Mouse (Mus musculus) c-Kit-negative CD71-positive TER-119-positive erythroid progenitor cells, embryonic 14.5 days (primary cell): Measurements from ENCODE around the gene Eri3.
A peak's percentile ranks its signal among the peaks of the same experiment; 100 is the strongest.

ENCODE experiments used
- DNase-seq: peaks from one replicate; pipeline ENCODE4 v3.0.0-alpha.2; 2013; ENCODE audit warnings: low read depth, low spot score

Eri3 gene

DNA sequence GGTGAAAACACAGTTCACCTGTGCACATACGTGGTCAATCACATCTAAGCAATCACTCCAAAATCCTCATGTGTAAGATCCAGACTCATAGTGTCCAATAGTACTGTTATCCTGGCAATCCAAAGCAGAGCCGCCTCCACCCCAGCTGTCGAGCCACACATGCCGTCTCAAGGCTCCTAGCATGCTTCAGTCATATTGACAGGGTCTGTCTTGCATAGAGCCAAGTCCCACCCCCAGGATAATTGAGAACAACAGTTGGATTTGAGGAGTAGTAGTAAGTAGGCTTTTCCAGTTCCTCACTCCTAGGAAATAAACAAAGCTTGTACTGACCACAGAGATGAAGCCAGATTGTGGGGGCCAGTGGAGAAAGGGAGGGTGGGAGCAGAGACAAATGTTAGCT is 107.5 kb downstream of the Eri3 start:
- DNase-seq: no peak

DNA sequence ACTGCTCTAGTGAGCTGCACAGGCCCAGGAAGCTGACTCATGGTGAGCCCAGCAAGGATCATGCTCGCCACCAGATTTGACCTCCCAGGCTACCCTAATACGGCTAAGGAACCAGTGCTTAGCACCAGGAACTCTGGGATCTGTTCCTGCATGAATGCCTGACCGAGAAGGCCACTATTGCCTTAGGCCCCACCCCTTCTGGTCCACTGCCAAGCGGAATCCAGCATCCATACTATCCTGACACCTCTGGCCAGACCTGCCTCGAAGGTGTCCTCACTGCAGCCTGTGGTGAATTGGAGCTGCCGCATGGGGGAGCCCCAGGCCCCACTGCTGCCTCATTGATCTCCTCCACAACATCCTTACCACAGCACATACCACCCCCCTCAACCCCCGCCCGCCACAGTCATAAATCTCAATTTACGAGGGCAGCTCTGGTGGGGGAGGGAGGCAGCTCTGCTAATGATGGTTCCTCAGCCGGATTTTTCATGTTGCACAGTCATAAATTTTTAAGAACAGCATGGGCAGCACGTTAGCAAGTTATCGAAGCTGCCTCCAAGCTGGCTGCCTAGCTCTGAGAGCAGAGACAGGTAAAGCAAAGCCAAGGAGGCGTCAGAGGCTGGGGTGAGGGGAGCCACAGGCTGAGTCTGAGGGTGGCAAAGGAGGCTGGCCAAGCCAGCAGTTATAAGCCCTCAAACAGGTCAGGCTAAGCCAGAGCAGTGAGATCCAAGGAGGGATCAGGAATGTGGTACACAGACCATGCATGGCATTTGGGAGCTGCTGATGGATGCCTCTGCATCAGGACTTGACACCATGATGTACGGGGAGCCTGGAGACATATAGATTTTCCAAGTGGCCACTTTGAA is 108.6 kb downstream of the Eri3 start:
- no peak for DNase-seq

GRCm38 (mm10) chr4:117660001-117660400 is 109.8 kb downstream of the Eri3 start:
- DNase-seq: no peak

GRCm38 (mm10) chr4:117664411-117665137 is 114.4 kb downstream of the Eri3 start:
- DNase-seq: no peak

GRCm38 (mm10) chr4:117665531-117665930 is 115.4 kb downstream of the Eri3 start:
- no peak for DNase-seq

- DNase-seq: no peak
Observed at GRCm38 (mm10) chr4:117666054-117666453, 115.9 kb downstream of the Eri3 start.

- DNase-seq: no peak
Observed at GRCm38 (mm10) chr4:117669874-117670273, 119.7 kb downstream of the Eri3 start.

- DNase-seq: no peak
Observed at GRCm38 (mm10) chr4:117672042-117672441, 121.9 kb downstream of the Eri3 start.

GRCm38 (mm10) chr4:117673901-117674300 is 123.7 kb downstream of the Eri3 start:
- no peak for DNase-seq

GRCm38 (mm10) chr4:117676903-117677302 is 126.7 kb downstream of the Eri3 start:
- DNase-seq: peak; percentile 58

DNA sequence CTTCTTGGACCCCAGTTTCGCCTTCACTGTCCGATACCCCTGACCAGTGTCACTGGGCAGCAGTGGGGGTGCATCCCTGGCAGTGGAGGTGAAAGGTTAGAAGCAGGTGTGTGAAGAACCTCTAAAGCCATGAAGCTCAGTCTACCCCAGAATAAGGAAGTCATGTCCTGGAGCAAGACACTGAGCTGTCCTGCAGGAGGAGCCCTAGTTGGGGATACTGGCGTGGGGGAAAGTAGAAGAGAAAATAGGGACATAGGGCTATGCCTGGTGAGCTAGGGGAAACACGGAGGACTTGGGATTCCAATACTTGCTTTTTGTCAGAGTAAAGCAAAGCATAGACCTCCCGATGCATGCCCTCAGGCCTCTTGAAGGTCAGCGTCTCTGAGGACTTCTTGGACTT is 130.8 kb downstream of the Eri3 start:
- DNase-seq: no peak

DNA sequence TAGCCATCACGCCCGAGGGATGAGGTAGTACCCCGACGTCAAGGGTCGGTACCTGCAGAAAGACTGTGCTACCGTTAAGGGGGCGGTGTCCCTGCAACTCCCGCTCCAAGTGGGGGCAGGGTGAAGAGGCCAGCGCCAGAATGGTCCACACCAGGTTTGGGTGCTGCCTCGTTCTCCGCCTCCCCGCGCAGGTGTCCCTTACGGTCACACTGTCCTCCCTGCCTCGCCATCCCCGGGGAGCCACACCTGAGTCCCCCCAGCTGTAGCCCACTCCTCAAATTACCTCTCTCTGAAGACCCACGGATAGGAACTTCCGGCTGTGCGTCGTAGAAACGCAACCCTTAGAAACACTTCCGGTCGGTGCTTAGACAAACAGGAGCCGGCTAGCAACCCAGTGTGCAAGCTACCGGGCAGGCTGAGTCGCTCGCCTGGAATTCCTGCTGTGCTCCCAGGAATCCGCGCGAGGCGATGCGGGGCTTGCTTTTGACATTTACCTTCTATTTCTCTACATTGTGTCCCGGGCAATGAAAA is 131.8 kb downstream of the Eri3 start, which contains the start of gene Dmap1:
TSS of gene Dmap1 (minus strand) at position 343 of the 531 bp plus-strand sequence.
- peak; percentile 75 for DNase-seq

DNA sequence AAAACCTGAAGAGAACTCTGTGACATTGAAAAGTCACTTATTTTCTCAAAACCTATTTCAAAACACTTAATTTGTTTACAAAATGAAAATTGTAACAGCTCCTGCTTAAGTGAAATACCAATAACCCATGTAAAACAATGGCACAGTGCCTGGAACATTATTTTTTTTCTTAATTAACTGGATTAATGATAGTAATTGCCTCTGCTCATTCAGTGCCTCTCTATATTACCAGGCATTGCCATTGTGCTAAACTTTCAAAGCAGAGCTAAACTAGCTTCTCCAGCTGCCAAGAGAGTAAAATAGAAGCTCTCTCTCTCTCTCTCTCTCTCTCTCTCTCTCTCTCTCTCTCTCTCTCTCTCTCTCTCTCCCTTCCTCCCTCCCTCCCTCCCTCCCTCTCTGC is 132.3 kb downstream of the Eri3 start:
- DNase-seq: no peak

- no peak for DNase-seq
Observed at GRCm38 (mm10) chr4:117683048-117683768, 133.0 kb downstream of the Eri3 start.

GRCm38 (mm10) chr4:117686354-117686753 is 136.2 kb downstream of the Eri3 start:
- no peak for DNase-seq

GRCm38 (mm10) chr4:117705361-117705760 is 155.2 kb downstream of the Eri3 start:
- no peak for DNase-seq

GRCm38 (mm10) chr4:117708780-117709550 is 158.8 kb downstream of the Eri3 start:
- DNase-seq: no peak

DNA sequence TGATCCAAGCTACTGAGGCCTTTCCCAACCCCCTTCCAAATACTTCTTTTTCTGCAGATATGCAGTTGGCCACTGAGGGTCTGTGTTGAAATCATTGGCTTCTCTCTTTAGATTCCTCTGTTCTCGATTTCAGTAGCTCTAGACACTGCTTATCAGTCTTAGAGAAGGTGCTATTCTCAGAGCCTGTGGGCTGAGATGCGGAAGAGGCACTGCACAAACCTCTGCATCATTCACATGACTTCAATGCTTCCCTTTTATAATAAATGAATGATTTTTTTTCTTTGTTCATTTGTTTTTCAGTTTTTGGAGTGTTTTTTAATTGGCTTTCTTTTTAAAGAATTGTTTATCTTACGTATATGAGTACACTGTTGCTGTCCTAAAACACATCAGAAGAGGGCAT is 162.1 kb downstream of the Eri3 start:
- no peak for DNase-seq

DNA sequence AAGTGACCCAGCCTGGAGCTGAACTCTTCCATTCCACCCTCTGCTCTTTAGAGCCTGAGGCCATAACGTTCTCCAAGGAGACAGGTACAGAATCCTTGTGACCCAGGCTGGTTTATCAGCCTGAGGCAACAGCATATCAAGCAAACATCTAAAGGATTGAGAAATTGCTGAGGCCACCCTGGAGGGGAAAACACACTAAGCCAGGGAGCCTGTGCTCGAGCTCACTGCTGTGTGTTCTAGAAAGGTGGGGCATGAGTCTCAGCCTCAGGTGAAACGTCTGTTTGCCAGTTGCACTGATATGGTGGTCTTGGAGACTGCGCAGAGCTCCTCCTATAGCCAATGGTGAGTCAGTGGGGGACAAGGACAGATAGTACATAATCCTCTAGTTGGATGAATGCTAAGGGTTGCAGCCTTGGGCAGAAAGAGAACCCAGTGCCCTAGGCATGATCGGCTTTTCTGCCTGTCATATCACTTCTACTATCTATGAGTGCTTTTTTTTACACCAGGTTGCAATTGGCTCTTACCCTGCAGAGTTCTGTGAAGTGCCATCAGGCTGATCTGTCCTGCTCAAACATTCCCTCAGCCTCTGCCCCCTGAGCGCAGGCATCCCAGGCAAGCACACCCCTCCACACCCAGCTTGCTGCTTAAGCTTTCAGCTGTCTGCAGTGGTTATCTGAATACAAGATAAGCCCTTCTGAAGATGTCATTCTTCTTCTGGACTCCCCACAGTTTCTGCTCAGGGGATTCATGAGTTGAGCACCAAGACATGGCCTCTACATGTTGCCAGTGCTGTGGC is 163.3 kb downstream of the Eri3 start:
- no peak for DNase-seq
